In genomic region chr3:152744301-152744700, GRCm38 (mm10) we compare ENCODE assay signal across 31 mouse cellular contexts.
"Had no signal": no experiment of that assay in that cellular context is flagged by ENCODE, and none has a peak within 500 bp of the region (broad histone marks: within the 10 kb centered on the region; RNA-seq: fewer than 3 reads in every experiment).

No protein-coding gene starts in this region.

- H3K4me3 ChIP-seq: limb, embryonic 10.5 days; limb, embryonic 12.5 days; limb, embryonic 13.5 days; limb, embryonic 15.5 days; liver, embryonic 12.5 days; liver, embryonic 13.5 days; liver, embryonic 15.5 days; lung, embryonic 15.5 days; megakaryocyte, embryonic 14.5 days; midbrain, embryonic 10.5 days; midbrain, embryonic 12.5 days; midbrain, embryonic 13.5 days; midbrain, embryonic 15.5 days; myocyte had no signal

- H3K4me1 ChIP-seq: limb, embryonic 10.5 days; limb, embryonic 13.5 days; lung, embryonic 15.5 days; midbrain, embryonic 12.5 days; midbrain, embryonic 13.5 days; midbrain, embryonic 15.5 days had no signal

- H3K27ac ChIP-seq: limb, embryonic 10.5 days; limb, embryonic 12.5 days; limb, embryonic 13.5 days; limb, embryonic 15.5 days; liver, embryonic 12.5 days; liver, embryonic 13.5 days; liver, embryonic 14.5 days; liver, embryonic 15.5 days; lung, embryonic 15.5 days; macrophage; midbrain, embryonic 10.5 days; midbrain, embryonic 12.5 days; midbrain, embryonic 13.5 days; midbrain, embryonic 15.5 days had no signal

- H3K27me3 ChIP-seq: limb, embryonic 12.5 days; limb, embryonic 13.5 days; limb, embryonic 15.5 days; liver, embryonic 12.5 days; liver, embryonic 13.5 days; liver, embryonic 15.5 days; lung, embryonic 15.5 days; megakaryocyte, embryonic 14.5 days; midbrain, embryonic 12.5 days; midbrain, embryonic 13.5 days; midbrain, embryonic 15.5 days had no signal

- DNase-seq: left cerebral cortex, postnatal 4 days; liver; liver, embryonic 13.5 days; liver, postnatal 0 days; lung, adult 18-20 months; lung, adult 2 months; lung, embryonic 14.5 days; lung, postnatal 10 days; lung, postnatal 14 days; lung, postnatal 36 days; lung, postnatal 4 days; midbrain, embryonic 14.5 days had no signal

- H3K4me2 ChIP-seq: limb, embryonic 12.5 days; limb, embryonic 13.5 days; limb, embryonic 15.5 days; liver, embryonic 11.5 days; liver, embryonic 12.5 days; liver, embryonic 13.5 days; liver, embryonic 15.5 days; lung, embryonic 14.5 days; lung, embryonic 15.5 days; midbrain, embryonic 11.5 days; midbrain, embryonic 12.5 days; midbrain, embryonic 13.5 days; midbrain, embryonic 15.5 days had no signal

- ATAC-seq: liver, embryonic 12.5 days; liver, postnatal 0 days; lung, postnatal 0 days; midbrain, embryonic 15.5 days; midbrain, embryonic 16.5 days had no signal

- H3K9ac ChIP-seq: limb, embryonic 12.5 days; limb, embryonic 13.5 days; limb, embryonic 15.5 days; liver, embryonic 12.5 days; liver, embryonic 13.5 days; liver, embryonic 14.5 days; liver, embryonic 15.5 days; liver, postnatal 0 days; lung, embryonic 14.5 days; lung, embryonic 15.5 days; midbrain, embryonic 12.5 days; midbrain, embryonic 13.5 days; midbrain, embryonic 15.5 days had no signal

- H3K9me3 ChIP-seq: limb, embryonic 10.5 days; limb, embryonic 12.5 days; limb, embryonic 13.5 days; limb, embryonic 15.5 days; liver, embryonic 12.5 days; liver, embryonic 13.5 days; liver, embryonic 15.5 days; lung, embryonic 15.5 days; megakaryocyte, embryonic 14.5 days; midbrain, embryonic 10.5 days; midbrain, embryonic 12.5 days; midbrain, embryonic 13.5 days; midbrain, embryonic 15.5 days had no signal

- H3K36me3 ChIP-seq: lung, embryonic 15.5 days; midbrain, embryonic 15.5 days had no signal
